33 mouse cellular contexts compared by ENCODE assay signal in the genomic region with DNA sequence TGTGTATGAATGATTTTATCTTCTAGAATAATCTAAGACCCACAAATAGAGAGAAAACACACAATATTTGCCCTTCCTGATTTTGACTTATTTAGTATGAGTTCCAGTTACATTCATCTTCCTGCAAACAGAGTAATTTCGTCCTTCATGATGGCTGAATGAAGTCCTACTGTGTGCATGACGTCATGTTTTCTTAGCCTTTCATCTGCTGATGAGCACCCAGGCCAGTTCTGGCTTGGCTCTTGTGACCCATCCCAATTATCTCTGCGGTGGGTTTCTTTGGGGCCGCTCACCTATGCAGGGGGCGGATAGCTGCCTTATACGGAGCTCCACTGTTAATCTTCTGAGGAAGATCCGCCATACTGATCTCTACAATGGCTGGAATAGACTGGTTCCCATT. TPM values are rescaled to one million over a fixed set of nuclear protein-coding genes. Genes with fewer than 3 reads are reported as not detected.
"Had no signal": no experiment of that assay in that cellular context is flagged by ENCODE, and none has a peak within 500 bp of the region (broad histone marks: within the 10 kb centered on the region; RNA-seq: fewer than 3 reads in every experiment).

No protein-coding gene starts in this region.

- DNase-seq: left cerebral cortex, postnatal 4 days; liver; liver, embryonic 13.5 days; liver, postnatal 0 days; lung, adult 18-20 months; lung, adult 2 months; lung, embryonic 14.5 days; lung, postnatal 10 days; lung, postnatal 14 days; lung, postnatal 36 days; lung, postnatal 4 days; midbrain, embryonic 14.5 days had no signal

- H3K9me3 ChIP-seq: limb, embryonic 10.5 days; limb, embryonic 12.5 days; limb, embryonic 13.5 days; limb, embryonic 15.5 days; liver, embryonic 12.5 days; liver, embryonic 13.5 days; liver, embryonic 15.5 days; lung, embryonic 15.5 days; megakaryocyte, embryonic 14.5 days; midbrain, embryonic 10.5 days; midbrain, embryonic 12.5 days; midbrain, embryonic 13.5 days; midbrain, embryonic 15.5 days; neural tube, embryonic 12.5 days had no signal

- H3K27me3 ChIP-seq: limb, embryonic 12.5 days; limb, embryonic 13.5 days; limb, embryonic 15.5 days; liver, embryonic 12.5 days; liver, embryonic 13.5 days; liver, embryonic 15.5 days; lung, embryonic 15.5 days; megakaryocyte, embryonic 14.5 days; midbrain, embryonic 15.5 days; neural tube, embryonic 12.5 days had no signal

- H3K4me3 ChIP-seq: limb, embryonic 10.5 days; limb, embryonic 12.5 days; limb, embryonic 13.5 days; limb, embryonic 15.5 days; liver, embryonic 12.5 days; liver, embryonic 13.5 days; liver, embryonic 15.5 days; lung, embryonic 15.5 days; megakaryocyte, embryonic 14.5 days; midbrain, embryonic 10.5 days; midbrain, embryonic 12.5 days; midbrain, embryonic 13.5 days; midbrain, embryonic 15.5 days; myocyte; neural tube, embryonic 12.5 days had no signal

- H3K36me3 ChIP-seq: limb, embryonic 10.5 days; limb, embryonic 12.5 days; limb, embryonic 13.5 days; limb, embryonic 15.5 days; liver, embryonic 12.5 days; liver, embryonic 13.5 days; liver, embryonic 15.5 days; lung, embryonic 15.5 days; midbrain, embryonic 10.5 days; midbrain, embryonic 12.5 days; midbrain, embryonic 13.5 days; midbrain, embryonic 15.5 days; neural tube, embryonic 12.5 days had no signal

- H3K4me2 ChIP-seq: limb, embryonic 12.5 days; limb, embryonic 13.5 days; limb, embryonic 15.5 days; liver, embryonic 11.5 days; liver, embryonic 12.5 days; liver, embryonic 13.5 days; liver, embryonic 15.5 days; lung, embryonic 14.5 days; lung, embryonic 15.5 days; midbrain, embryonic 11.5 days; midbrain, embryonic 12.5 days; midbrain, embryonic 13.5 days; midbrain, embryonic 15.5 days; neural tube, embryonic 12.5 days had no signal

- H3K4me1 ChIP-seq: limb, embryonic 15.5 days; liver, embryonic 13.5 days; liver, embryonic 15.5 days; megakaryocyte, embryonic 14.5 days had no signal

- H3K27ac ChIP-seq: limb, embryonic 10.5 days; limb, embryonic 12.5 days; limb, embryonic 13.5 days; limb, embryonic 15.5 days; liver, embryonic 12.5 days; liver, embryonic 13.5 days; liver, embryonic 14.5 days; liver, embryonic 15.5 days; lung, embryonic 15.5 days; macrophage; midbrain, embryonic 10.5 days; midbrain, embryonic 12.5 days; midbrain, embryonic 13.5 days; midbrain, embryonic 15.5 days; neural tube, embryonic 12.5 days had no signal

- H3K9ac ChIP-seq: limb, embryonic 12.5 days; limb, embryonic 13.5 days; limb, embryonic 15.5 days; liver, embryonic 12.5 days; liver, embryonic 13.5 days; liver, embryonic 14.5 days; liver, embryonic 15.5 days; liver, postnatal 0 days; lung, embryonic 14.5 days; lung, embryonic 15.5 days; midbrain, embryonic 12.5 days; midbrain, embryonic 13.5 days; midbrain, embryonic 15.5 days; neural tube, embryonic 12.5 days had no signal

RNA-seq across cellular contexts. Expression of a gene that starts 37.6 kb away (rescaled TPM):
- total RNA-seq: megakaryocyte, adult 5-6 weeks; monocyte, adult 5-6 weeks had no signal
- polyA plus RNA-seq: liver, adult 2 months had no signal
